Mouse (Mus musculus) left cerebral cortex, adult 18-20 months (tissue): ENCODE results near the gene Nap1l3. TPM values are rescaled to one million over a fixed set of nuclear protein-coding genes. Genes with fewer than 3 reads are reported as not detected.

ENCODE experiments used
- DNase-seq, 2 experiments: peaks; one replicate each; pipeline ENCODE4 v3.0.0; 2021 to 2022; ENCODE audit warnings: low spot score in 2 of 2, mixed read lengths in 1 of 2
- long read RNA-seq, 2 experiments: library from polyadenylated mRNA; stranded (forward); transcript quantifications; one replicate each; pipeline ENCODE4 v2.0.0; 2021
- total RNA-seq, 2 experiments: library from RNA; stranded (reverse); gene quantifications; 2 replicates each; pipeline ENCODE4 v1.2.3; 2021

Gene Nap1l3
- total RNA-seq: 10 to 100 TPM; 43.2 to 47.6 TPM
- long read RNA-seq, experiment 1, transcript Nap1l3-201 (1 exons, 2,837 nt): major isoform, 54 of 54 reads
- long read RNA-seq, experiment 1, partial matches to known transcripts: 0 of 54 reads
- long read RNA-seq, experiment 1, other reads (novel, unspliced or antisense): 0 of 54 reads
- long read RNA-seq, experiment 2, transcript Nap1l3-201 (1 exons, 2,837 nt): major isoform, 39 of 40 reads
- long read RNA-seq, experiment 2, partial matches to known transcripts: 0 of 40 reads
- long read RNA-seq, experiment 2, other reads (novel, unspliced or antisense): 1 of 40 reads

DNA sequence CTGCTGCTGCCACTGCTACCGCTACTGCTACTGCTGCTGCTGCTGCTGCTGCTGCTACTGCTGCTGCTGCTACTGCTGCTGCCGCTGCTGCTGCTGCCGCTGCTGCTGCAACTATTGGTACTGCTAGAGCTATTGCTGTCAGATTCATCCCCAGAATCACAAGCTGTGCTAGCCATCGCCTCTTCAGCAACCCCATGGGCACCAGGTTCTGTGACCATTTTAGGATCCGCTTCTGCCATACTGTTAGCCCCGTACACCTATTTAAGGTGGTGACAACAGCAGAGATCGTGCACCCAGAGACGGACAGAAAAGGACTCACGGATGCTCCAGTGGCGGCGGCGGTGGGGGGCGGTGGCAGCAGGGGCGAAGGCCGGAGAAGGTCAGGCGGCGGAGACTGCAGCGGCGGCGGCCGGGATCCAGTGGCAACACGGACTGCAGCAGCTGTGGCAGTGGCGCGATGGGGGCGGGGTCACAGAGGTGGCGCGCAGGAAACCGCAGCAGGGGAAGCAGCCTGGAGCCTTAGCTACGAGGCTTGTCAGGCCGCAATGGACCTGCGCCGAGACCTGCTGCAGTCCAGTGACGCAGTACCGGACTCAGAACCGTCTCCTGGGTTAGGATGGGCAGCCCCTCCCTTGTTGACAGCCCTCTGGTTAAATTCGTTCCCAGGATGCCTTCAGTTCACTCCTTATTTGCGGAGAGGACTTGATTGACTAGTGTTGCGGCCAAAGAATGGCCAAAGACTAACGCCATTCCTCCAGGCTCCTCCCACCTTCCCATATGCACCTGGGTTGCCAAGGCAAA is at the start of gene Nap1l3:
Gene Nap1l3, minus strand, starts transcription at position 621 of the 801 bp plus-strand sequence.
- DNase-seq: peak; percentile 63 to 72

- no peak for DNase-seq
Measured at GRCm38 (mm10) chrX:122397652-122398051, 451 bp upstream of the Nap1l3 start.
